Mouse (Mus musculus) kidney, embryonic 15.5 days (tissue): ENCODE measurements around the gene Rbfox2. TPM values are rescaled to one million over a fixed set of nuclear protein-coding genes. Genes with fewer than 3 reads are reported as not detected.

ENCODE experiments used
- ATAC-seq: fragments of 200-750 bp; cut with Nextera tagmentation; replicated peaks from 2 replicates; pipeline ENCODE4 v1.8.0; 2017; ENCODE audit warnings: moderate TSS enrichment; ENCODE audit not compliant: low FRiP score
- H3K27ac ChIP-seq: fragments of 300-500 bp; sonication (generic); 2 replicates; pipeline ENCODE4 v1.5.1; 2015; ENCODE audit warnings: mild to moderate bottlenecking, inconsistent platforms
- H3K27me3 ChIP-seq: fragments of 300-500 bp; sonication (generic); 2 replicates; pipeline ENCODE4 v1.6.1; 2015; ENCODE audit warnings: inconsistent platforms
- H3K36me3 ChIP-seq: fragments of 300-500 bp; sonication (generic); 2 replicates; pipeline ENCODE4 v1.6.1; 2015; ENCODE audit warnings: inconsistent platforms
- H3K4me1 ChIP-seq: fragments of 300-500 bp; sonication (generic); 2 replicates; pipeline ENCODE4 v1.6.1; 2015; ENCODE audit warnings: inconsistent platforms
- H3K4me2 ChIP-seq: fragments of 300-500 bp; sonication (generic); 2 replicates; pipeline ENCODE4 v1.6.1; 2015; ENCODE audit warnings: moderate library complexity, mild to moderate bottlenecking, inconsistent platforms
- H3K4me3 ChIP-seq: fragments of 300-500 bp; sonication (generic); replicated peaks from 2 replicates; pipeline ENCODE4 v1.5.1; 2015; ENCODE audit warnings: mild to moderate bottlenecking, inconsistent platforms
- H3K9ac ChIP-seq: fragments of 300-500 bp; sonication (generic); 2 replicates; pipeline ENCODE4 v1.6.1; 2015; ENCODE audit warnings: mild to moderate bottlenecking, inconsistent platforms
- H3K9me3 ChIP-seq: fragments of 300-500 bp; sonication (generic); replicated peaks from 2 replicates; pipeline ENCODE4 v1.6.1; 2016; ENCODE audit warnings: inconsistent platforms
- WGBS: fragments of 180-500 bp; shearing (Covaris S2); methylation state at CpG from one replicate; pipeline ENCODE4 v1.1.7; 2015; ENCODE audit warnings: mixed read lengths; 5-methylcytosine and 5-hydroxymethylcytosine counted together
- polyA plus RNA-seq: library from polyadenylated mRNA; unstranded; fragments of >200 nt; fragmentation: Nextera tagmentation; extraction: Ambion mirVana; gene quantifications from 2 replicates; pipeline ENCODE4 v1.2.1, GENCODE M21; 2015

Rbfox2 gene
- polyA plus RNA-seq, 1 experiment from 2014 or later, result 47.7 TPM

DNA sequence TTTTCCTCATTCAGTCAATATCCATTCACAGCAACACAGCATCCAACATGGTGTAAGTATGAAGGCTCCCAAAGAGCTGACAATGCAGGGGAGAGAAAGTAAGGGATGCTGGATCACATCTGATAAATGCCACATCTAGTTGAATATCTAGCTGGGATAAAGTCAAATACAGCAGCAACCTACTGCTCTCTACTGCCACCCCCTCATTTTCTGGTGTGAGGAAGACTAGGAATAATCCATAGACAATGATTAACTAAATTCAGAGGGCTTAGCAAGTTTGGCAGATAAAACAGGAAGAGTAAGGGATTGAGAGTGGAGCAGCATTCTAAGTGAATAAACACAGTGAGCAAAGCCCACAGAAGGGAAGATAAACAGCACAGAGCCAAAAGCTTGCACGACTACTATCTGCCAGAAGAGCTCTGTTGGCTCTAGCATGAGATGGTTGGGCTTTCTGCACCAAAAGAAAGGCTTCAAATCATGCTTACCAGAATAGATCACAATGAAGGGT, 140.5 kb downstream of the Rbfox2 start:
- Histone ChIP-seq H3K9ac (no peak overlapping the region), H3K27me3 (no peaks in the 10 kb centered on the region), H3K4me2 (no peak overlapping the region), H3K4me1 (peaks cover 33% of the 10 kb centered on the region), H3K36me3 (no peaks in the 10 kb centered on the region), H3K9me3 (no peaks in the 10 kb centered on the region), H3K4me3 (no peak overlapping the region), H3K27ac (no peak overlapping the region)
- ATAC-seq, result no peak
- 68% methylated on average over 1 of the region's 1 CpGs for WGBS

DNA sequence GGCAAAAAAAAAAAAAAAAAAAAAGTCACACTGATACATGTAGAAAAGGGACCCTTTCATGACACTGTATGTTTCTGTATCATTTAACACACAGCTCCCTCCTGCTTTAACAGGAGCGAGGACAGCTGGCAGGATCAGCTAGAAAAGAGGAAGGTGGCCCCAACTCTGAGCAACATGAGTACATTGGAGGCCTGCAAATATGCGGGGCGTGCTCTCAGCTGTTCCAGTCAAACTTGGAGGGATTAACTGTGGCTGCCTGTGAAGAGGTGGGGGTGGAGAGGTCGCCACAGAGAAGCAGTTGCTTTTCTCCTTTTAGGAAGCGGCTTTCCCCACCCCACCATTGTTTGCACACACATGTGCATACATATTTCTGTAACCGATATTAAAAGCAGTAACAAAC, 143.5 kb downstream of the Rbfox2 start:
- H3K27ac ChIP-seq, result 0 out of 2 replicates have a peak overlapping the region, but pooled peaks have one; percentile 4
- no peak; the same call in 1 of the 2 replicates for ATAC-seq
- no peaks in the 10 kb centered on the region for H3K9me3 ChIP-seq
- H3K27me3 ChIP-seq, result no peaks in the 10 kb centered on the region
- H3K4me2 ChIP-seq, result no peak overlapping the region
- no peaks in the 10 kb centered on the region for H3K36me3 ChIP-seq
- WGBS, result 33% methylated on average over 6 of the region's 6 CpGs
- no peak overlapping the region for H3K4me3 ChIP-seq
- H3K4me1 ChIP-seq, result peaks cover 45% of the 10 kb centered on the region
- no peak overlapping the region for H3K9ac ChIP-seq

DNA sequence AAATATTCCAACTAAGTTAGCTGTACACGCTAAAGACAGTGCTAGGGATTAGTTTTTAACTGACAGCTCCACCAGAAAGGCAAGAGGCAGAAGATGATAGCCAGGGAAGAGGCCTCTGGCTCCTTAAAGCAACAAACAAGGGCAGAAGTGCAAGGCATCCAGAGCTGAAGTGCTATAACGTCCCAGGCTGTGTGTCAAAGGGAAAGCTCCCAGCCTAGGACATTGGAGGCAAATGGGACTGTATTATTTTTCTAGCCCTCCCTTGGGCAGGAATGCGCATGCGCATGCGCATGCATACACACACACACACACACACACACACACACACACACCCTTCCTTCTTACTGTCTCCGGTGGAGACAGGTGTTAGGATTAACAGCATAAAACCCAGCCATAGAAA, 143.9 kb downstream of the Rbfox2 start:
- Histone ChIP-seq H3K27ac (peak overlapping the region; percentile 4; the same call in 1 of the 2 replicates), H3K4me2 (no peak overlapping the region), H3K4me3 (no peak overlapping the region), H3K9ac (no peak overlapping the region), H3K36me3 (no peaks in the 10 kb centered on the region), H3K4me1 (peaks cover 45% of the 10 kb centered on the region), H3K27me3 (no peaks in the 10 kb centered on the region), H3K9me3 (no peaks in the 10 kb centered on the region)
- no peak for ATAC-seq
- WGBS, result 54% methylated on average over 6 of the region's 6 CpGs

DNA sequence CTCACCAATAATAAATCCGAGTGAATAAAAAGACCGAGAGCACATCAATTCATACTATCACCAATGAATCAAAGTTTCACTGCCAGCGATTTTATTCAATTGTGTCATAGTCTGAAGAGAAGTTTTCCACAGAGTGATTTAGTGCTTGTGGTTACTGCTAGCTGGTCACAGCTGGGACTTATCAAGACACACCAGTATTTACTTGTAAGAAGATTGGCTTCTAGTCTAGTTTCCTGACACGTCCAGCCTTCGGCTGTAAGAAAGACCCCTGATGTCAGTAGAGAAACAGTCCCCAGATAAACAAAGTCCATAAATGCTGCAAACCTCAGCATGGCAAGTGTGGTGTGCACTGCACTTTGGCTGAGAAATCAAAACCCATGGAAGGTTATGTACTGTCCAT, 145.4 kb downstream of the Rbfox2 start:
- no peak overlapping the region for H3K4me2 ChIP-seq
- no peaks in the 10 kb centered on the region for H3K9me3 ChIP-seq
- H3K27me3 ChIP-seq, result no peaks in the 10 kb centered on the region
- no peak overlapping the region for H3K4me3 ChIP-seq
- peaks cover 49% of the 10 kb centered on the region for H3K4me1 ChIP-seq
- H3K9ac ChIP-seq, result no peak overlapping the region
- peak; percentile 36; the same call in 1 of the 2 replicates for ATAC-seq
- H3K27ac ChIP-seq, result peak overlapping the region; percentile 77
- no peaks in the 10 kb centered on the region for H3K36me3 ChIP-seq
- 34% methylated on average over 5 of the region's 5 CpGs for WGBS

DNA sequence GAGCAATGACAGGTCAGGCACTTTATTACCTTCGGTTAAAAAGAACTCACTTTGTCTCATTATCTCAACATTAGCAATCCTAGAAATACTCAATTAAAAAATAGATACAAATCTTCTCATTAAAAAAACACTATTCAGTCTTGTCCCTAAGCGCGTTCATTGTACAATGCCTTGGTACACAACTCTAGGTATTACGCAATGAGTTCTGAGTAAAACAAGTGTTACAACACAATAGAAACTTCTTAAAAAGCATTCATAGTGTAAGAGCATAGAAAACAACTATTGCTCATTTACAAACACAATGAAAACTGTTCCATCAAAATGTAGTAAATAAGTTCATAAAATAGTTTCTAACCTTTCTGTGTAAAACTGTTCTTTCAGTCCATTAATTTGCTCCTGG, 146.0 kb downstream of the Rbfox2 start:
- H3K27ac ChIP-seq, result peak overlapping the region; percentile 23; the same call in 1 of the 2 replicates
- H3K4me3 ChIP-seq, result no peak overlapping the region
- no peak overlapping the region for H3K4me2 ChIP-seq
- no peaks in the 10 kb centered on the region for H3K27me3 ChIP-seq
- H3K4me1 ChIP-seq, result peaks cover 50% of the 10 kb centered on the region
- no peaks in the 10 kb centered on the region for H3K9me3 ChIP-seq
- no peak for ATAC-seq
- no peak overlapping the region for H3K9ac ChIP-seq
- no peaks in the 10 kb centered on the region for H3K36me3 ChIP-seq
- WGBS, result 77% methylated on average over 4 of the region's 4 CpGs

DNA sequence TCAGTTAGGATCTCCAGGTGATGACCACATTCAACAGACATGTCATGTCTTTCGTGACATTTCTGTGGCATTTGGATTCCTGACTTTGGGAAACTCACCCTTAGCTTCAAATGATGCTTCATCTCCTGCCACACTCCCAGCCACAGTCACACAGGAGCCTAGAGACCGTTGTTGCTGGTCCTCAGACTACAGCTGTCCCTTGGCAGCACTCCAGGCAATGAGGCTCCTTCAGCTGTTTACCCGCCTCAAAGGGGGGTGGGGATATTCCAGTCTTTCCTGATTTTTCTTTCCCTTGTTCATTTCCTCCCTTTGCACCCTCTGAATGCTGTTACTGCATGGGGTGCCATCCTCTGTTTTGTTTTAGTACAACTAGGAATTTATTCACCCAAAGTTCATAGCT, 150.3 kb downstream of the Rbfox2 start:
- Histone ChIP-seq H3K36me3 (no peaks in the 10 kb centered on the region), H3K4me3 (no peak overlapping the region), H3K27me3 (no peaks in the 10 kb centered on the region), H3K9me3 (no peaks in the 10 kb centered on the region), H3K4me2 (no peak overlapping the region), H3K4me1 (peaks cover 47% of the 10 kb centered on the region), H3K27ac (peak overlapping the region; percentile 4; the same call in 1 of the 2 replicates), H3K9ac (no peak overlapping the region)
- 42% methylated on average over 3 of the region's 3 CpGs for WGBS
- ATAC-seq, result no peak

DNA sequence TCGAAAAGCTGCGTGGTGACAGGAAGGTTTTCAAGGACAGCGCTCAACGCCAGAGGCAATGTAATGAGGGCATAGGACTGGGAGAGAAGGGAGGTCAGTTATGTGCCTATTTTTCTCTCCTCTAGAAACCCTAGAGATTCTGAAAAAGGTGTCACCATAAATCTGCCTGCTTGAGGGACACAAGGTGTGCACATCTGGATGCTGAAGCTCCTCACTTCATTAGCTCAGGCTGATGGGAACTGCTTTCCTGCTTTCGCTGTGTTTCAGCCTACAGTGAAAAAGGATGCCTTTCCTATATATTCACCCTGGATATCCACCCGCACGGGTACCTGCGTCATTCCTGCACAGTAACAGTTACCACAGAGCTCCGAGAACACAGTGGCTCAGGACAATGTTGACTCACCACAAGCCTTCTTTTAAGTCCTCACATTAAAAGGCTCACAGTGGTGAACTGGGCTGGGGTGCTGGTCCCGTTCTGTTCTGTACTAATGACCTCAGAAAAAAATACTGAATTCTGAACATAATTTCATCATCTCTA, 152.5 kb downstream of the Rbfox2 start:
- Histone ChIP-seq H3K27ac (peak overlapping the region; percentile 96), H3K4me3 (no peak overlapping the region), H3K27me3 (no peaks in the 10 kb centered on the region), H3K9ac (no peak overlapping the region), H3K36me3 (no peaks in the 10 kb centered on the region), H3K4me1 (peaks cover 53% of the 10 kb centered on the region), H3K4me2 (peak overlapping the region; percentile 67), H3K9me3 (no peaks in the 10 kb centered on the region)
- no peak for ATAC-seq
- WGBS, result 63% methylated on average over 10 of the region's 10 CpGs

DNA sequence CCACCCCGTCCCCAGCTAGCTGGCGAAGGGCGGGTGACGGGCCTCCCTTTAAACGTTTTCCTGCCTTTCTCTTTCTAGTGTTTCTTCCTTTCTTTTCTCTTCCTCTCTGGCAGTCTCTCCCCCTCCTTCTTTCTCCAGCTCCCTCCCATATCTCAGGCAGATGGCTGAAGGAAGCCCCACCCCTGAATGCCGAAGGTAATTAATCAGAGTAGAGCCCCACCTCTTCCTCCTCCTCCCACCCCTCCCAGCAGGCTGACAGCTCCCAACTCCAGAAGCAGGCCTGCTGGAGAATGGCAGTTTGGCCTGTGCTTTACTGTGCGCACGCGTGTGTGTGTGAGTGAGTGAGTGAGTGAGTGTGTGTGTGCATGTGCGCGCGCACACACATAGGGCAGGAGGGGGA, 153.2 kb downstream of the Rbfox2 start:
- peak overlapping the region; percentile 67 for H3K4me2 ChIP-seq
- H3K27ac ChIP-seq, result peak overlapping the region; percentile 96
- ATAC-seq, result peak; percentile 94
- H3K9me3 ChIP-seq, result no peaks in the 10 kb centered on the region
- peaks cover 60% of the 10 kb centered on the region for H3K4me1 ChIP-seq
- peak overlapping the region; percentile 63 for H3K4me3 ChIP-seq
- peak overlapping the region; percentile 59 for H3K9ac ChIP-seq
- no peaks in the 10 kb centered on the region for H3K27me3 ChIP-seq
- WGBS, result 0% methylated on average over 12 of the region's 12 CpGs
- no peaks in the 10 kb centered on the region for H3K36me3 ChIP-seq

DNA sequence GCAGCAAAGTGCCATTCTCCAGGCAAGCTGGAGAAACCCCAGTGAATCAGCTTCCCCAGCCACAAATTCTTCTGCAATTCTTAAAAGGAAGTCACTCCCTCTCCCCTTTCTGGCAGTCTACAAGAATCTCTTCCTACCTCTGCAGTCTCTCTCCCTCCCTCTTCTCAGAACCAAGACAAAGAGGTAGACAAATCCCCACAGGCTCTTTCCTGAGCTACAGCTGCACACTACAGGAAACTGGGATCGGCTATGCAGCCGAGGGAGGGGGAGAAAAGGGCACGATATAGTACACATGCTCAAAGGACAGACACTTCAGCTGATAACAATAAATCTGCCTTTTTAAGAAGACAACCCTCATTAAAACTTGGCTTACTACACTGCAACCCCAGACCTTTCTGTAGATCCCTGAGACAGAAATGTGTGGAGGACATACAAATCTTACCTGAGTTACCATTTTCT, 153.7 kb downstream of the Rbfox2 start:
- H3K4me3 ChIP-seq, result peak overlapping the region; percentile 63
- peak overlapping the region; percentile 59 for H3K9ac ChIP-seq
- H3K36me3 ChIP-seq, result no peaks in the 10 kb centered on the region
- H3K4me1 ChIP-seq, result peaks cover 63% of the 10 kb centered on the region
- peak overlapping the region; percentile 96 for H3K27ac ChIP-seq
- H3K9me3 ChIP-seq, result no peaks in the 10 kb centered on the region
- peak overlapping the region; percentile 67 for H3K4me2 ChIP-seq
- no peaks in the 10 kb centered on the region for H3K27me3 ChIP-seq
- WGBS, result 0% methylated on average over 3 of the region's 3 CpGs
- peak; percentile 71 for ATAC-seq

DNA sequence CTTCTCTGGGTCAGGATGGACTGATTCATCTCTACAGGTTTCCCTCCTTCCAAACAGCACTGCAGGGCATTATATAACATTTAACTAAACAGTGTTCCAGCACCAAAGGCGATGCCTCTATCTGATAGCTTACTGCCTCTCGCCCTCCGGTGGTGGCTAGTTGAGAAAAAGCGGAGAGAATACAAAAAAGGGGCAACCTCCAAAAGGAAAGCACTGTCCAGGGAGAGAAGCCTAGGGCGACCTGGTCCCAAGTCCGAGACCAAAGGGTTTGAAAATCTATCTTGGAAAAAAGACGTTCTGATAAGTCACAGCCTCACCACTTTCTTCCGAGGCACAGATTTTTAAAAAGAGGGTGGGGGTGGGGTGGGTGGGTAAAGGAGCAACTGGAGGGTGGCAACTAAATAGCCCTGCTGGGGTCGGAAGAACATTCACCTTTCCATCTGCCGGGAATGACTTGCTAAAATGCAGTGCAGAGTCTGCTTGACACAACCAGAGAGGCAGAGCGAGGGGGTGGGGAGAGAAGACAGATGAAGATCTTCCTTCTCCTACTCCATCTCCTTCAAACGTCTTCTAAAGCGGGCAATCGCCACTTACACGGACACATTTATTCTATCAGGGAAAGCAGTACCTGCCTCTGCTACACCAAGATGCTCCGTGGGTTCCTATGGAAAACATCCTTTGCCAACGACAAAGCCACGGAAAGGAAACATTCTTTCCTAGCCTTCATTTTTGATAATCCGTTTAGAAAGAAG, 154.3 kb downstream of the Rbfox2 start:
- Histone ChIP-seq H3K27me3 (no peaks in the 10 kb centered on the region), H3K36me3 (no peaks in the 10 kb centered on the region), H3K4me2 (peak overlapping the region; percentile 67), H3K4me3 (peak overlapping the region; percentile 63), H3K9me3 (no peaks in the 10 kb centered on the region), H3K9ac (peak overlapping the region; percentile 59), H3K4me1 (peaks cover 64% of the 10 kb centered on the region), H3K27ac (peak overlapping the region; percentile 96)
- WGBS, result under 1% methylated on average over 19 of the region's 19 CpGs
- no peak for ATAC-seq

DNA sequence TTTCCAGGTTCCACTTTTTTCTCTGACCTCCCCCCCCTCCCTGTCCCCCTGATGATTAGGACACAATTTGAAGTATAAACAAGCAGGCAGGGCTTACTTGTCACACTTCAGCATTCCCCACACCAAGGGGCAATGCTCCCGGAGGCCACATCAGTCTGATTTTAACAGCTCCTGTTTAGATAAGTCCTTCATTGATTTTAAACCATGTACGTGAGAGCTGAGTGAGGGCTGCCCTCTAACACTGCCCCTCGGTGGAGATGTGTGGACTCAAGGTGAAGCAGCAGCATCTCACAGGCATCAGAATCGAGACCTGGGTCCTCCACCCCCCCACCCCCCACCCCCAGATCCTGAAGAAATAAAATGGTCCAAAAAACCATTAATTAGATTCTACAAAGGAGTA, 155.0 kb downstream of the Rbfox2 start:
- H3K4me2 ChIP-seq, result peak overlapping the region; percentile 67
- H3K4me1 ChIP-seq, result peaks cover 60% of the 10 kb centered on the region
- 12% methylated on average over 4 of the region's 4 CpGs for WGBS
- H3K9ac ChIP-seq, result peak overlapping the region; percentile 59
- no peaks in the 10 kb centered on the region for H3K27me3 ChIP-seq
- no peak for ATAC-seq
- peak overlapping the region; percentile 94; the same call in 1 of the 2 replicates for H3K27ac ChIP-seq
- H3K9me3 ChIP-seq, result no peaks in the 10 kb centered on the region
- peak overlapping the region; percentile 63 for H3K4me3 ChIP-seq
- no peaks in the 10 kb centered on the region for H3K36me3 ChIP-seq

DNA sequence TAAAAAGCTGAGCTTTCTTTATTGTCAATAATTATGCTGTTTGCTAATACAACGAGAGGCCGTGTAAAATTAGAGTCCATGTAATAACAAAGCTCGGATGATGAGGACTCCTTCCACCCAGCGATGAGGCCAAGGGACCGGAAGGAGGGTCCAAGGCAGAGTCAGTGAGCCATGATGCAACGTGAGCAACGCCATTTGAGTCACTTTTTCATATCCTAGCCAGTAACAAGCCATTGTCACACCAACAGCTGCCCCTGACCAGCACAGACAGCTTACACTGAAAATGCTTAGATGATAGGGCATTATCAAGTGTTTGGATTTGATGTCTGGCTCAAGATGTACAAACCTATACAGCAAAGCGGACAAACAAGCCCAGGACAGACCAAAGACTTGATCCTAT, 155.6 kb downstream of the Rbfox2 start:
- no peaks in the 10 kb centered on the region for H3K9me3 ChIP-seq
- H3K27ac ChIP-seq, result peak overlapping the region; percentile 94
- peak overlapping the region; percentile 67 for H3K4me2 ChIP-seq
- H3K27me3 ChIP-seq, result no peaks in the 10 kb centered on the region
- WGBS, result 31% methylated on average over 8 of the region's 8 CpGs
- ATAC-seq, result no peak
- peak overlapping the region; percentile 59 for H3K9ac ChIP-seq
- H3K4me1 ChIP-seq, result peaks cover 53% of the 10 kb centered on the region
- H3K36me3 ChIP-seq, result no peaks in the 10 kb centered on the region
- H3K4me3 ChIP-seq, result peak overlapping the region; percentile 63
